Mouse (Mus musculus): ENCODE data around the gene Dscam. TPM values are rescaled to one million over a fixed set of nuclear protein-coding genes. Genes with fewer than 3 reads are reported as not detected.

Dscam gene
- polyA plus RNA-seq, 1 experiment from 2014 or later: 0.63 TPM

Other genes starting within 250 kb of the Dscam start
- gene Bace2, start 186.0 kb upstream of the Dscam start, polyA plus RNA-seq (2014; fragmentation: Nextera tagmentation; extraction: Ambion mirVana): 16.4 and 20.6 TPM in 2 replicates

Data from embryonic facial prominence, embryonic 14.5 days (tissue).